14 mouse cellular contexts compared by ENCODE assay signal in genomic region chr9:35110051-35110450, GRCm38 (mm10). TPM values are rescaled to one million over a fixed set of nuclear protein-coding genes. Genes with fewer than 3 reads are reported as not detected.
DNase-seq lines count a peak whose midpoint lies in the region; ATAC-seq and TF ChIP-seq lines count a peak whose summit lies in the region.
"Had no signal": no experiment of that assay in that cellular context is flagged by ENCODE, and none has a peak within 500 bp of the region (broad histone marks: within the 10 kb centered on the region; RNA-seq: fewer than 3 reads in every experiment).

No protein-coding gene starts in this region.

- peaks cover 47% of the 10 kb centered on the region for H3K4me1 ChIP-seq in heart, postnatal 0 days (ENCODE audit: control insufficient read depth, insufficient read depth)
- H3K4me1 ChIP-seq in MEL (ENCODE audit: control insufficient read depth in 1 of 2, insufficient read depth in 2 of 2, low read length in 2 of 2), result peaks cover 12 to 36% of the 10 kb centered on the region in 2 experiments
- peaks cover 98% of the 10 kb centered on the region for H3K4me1 ChIP-seq in liver, embryonic 12.5 days
- H3K4me1 ChIP-seq in hindbrain, embryonic 13.5 days (replicated peaks), result peaks cover 25% of the 10 kb centered on the region

- no peaks in the 10 kb centered on the region for H3K27me3 ChIP-seq in heart, postnatal 0 days (ENCODE audit: control insufficient read depth, insufficient read depth, low read length)
- H3K27me3 ChIP-seq in MEL (ENCODE audit: control insufficient read depth in 1 of 2, insufficient read depth in 2 of 2, low read length in 2 of 2), result no peaks in the 10 kb centered on the region
- H3K27me3 ChIP-seq in liver, embryonic 12.5 days (replicated peaks), result no peaks in the 10 kb centered on the region
- H3K27me3 ChIP-seq in hindbrain, embryonic 13.5 days, result 0 out of 2 replicates have a peak, but pooled peaks cover 2% of the 10 kb centered on the region
- H3K27me3 ChIP-seq: midbrain, embryonic 13.5 days had no signal

- H3K9ac ChIP-seq in heart, postnatal 0 days (replicated peaks; ENCODE audit: low read depth, low read length), result no peak overlapping the region
- H3K9ac ChIP-seq in MEL (ENCODE audit: control insufficient read depth, low read depth, low read length, poor library complexity, severe bottlenecking), result no peak overlapping the region
- H3K9ac ChIP-seq in liver, embryonic 12.5 days, result peak overlapping the region; percentile 55
- no peak overlapping the region for H3K9ac ChIP-seq in hindbrain, embryonic 13.5 days
- H3K9ac ChIP-seq: hindbrain, embryonic 14.5 days; midbrain, embryonic 13.5 days had no signal

- no peak for DNase-seq in heart, postnatal 0 days (ENCODE audit: low spot score)
- no peak for DNase-seq in heart, postnatal 10 days
- DNase-seq in MEL (ENCODE audit: low read depth, low spot score), result no peak
- DNase-seq in c-Kit-positive CD71-positive TER-119-positive erythroid progenitor cells, embryonic 14.5 days (ENCODE audit: low spot score), result peak; percentile 36
- DNase-seq in retina, postnatal 1 day, result no peak
- DNase-seq in embryo, embryonic 10 days (ENCODE audit: low spot score), result no peak
- DNase-seq: kidney, adult 8-10 months; right cerebral cortex, postnatal 14 days; thymus, postnatal 36 days had no signal

- H3K36me3 ChIP-seq in heart, postnatal 0 days (replicated peaks; ENCODE audit: control insufficient read depth, insufficient read depth, low read length), result no peaks in the 10 kb centered on the region; the same call in 1 of the 2 replicates
- peaks cover 0 to 25% of the 10 kb centered on the region in 2 experiments; a peak in 2 of 4 replicates for H3K36me3 ChIP-seq in MEL (ENCODE audit: control insufficient read depth in 1 of 2, insufficient read depth in 2 of 2, low read length in 2 of 2)
- peaks cover 61% of the 10 kb centered on the region for H3K36me3 ChIP-seq in liver, embryonic 12.5 days
- H3K36me3 ChIP-seq in hindbrain, embryonic 13.5 days, result no peaks in the 10 kb centered on the region
- H3K36me3 ChIP-seq: midbrain, embryonic 13.5 days had no signal

- TF ChIP-seq RAD21 in MEL (IDR thresholded peaks at IDR 0.05; ENCODE audit: low read depth, low read length), result no peak

- H3K4me3 ChIP-seq in heart, postnatal 0 days (ENCODE audit: low read depth, low read length), result no peak overlapping the region
- H3K4me3 ChIP-seq in MEL (ENCODE audit: control insufficient read depth in 1 of 2, insufficient read depth in 1 of 2, low read depth in 2 of 2, low read length in 2 of 2), result no peak overlapping the region
- H3K4me3 ChIP-seq in liver, embryonic 12.5 days, result peak overlapping the region; percentile 6; the same call in 1 of the 2 replicates
- no peak overlapping the region for H3K4me3 ChIP-seq in hindbrain, embryonic 13.5 days
- H3K4me3 ChIP-seq: midbrain, embryonic 13.5 days had no signal

- no peaks in the 10 kb centered on the region for H3K9me3 ChIP-seq in heart, postnatal 0 days (replicated peaks; ENCODE audit: control insufficient read depth, low read length)
- H3K9me3 ChIP-seq in MEL (replicated peaks; ENCODE audit: insufficient read depth, low read length), result no peaks in the 10 kb centered on the region
- H3K9me3 ChIP-seq in liver, embryonic 12.5 days (replicated peaks), result no peaks in the 10 kb centered on the region
- H3K9me3 ChIP-seq in hindbrain, embryonic 13.5 days, result no peaks in the 10 kb centered on the region
- H3K9me3 ChIP-seq: midbrain, embryonic 13.5 days had no signal

- intact Hi-C loops in heart, postnatal 10 days (cut with DNase I), result loop anchor here (2.0 kb wide), 1 partner anchor 59 kb away; no protein-coding TSS in a partner anchor

- peak overlapping the region; percentile 10; the same call in 1 of the 2 replicates for H3K27ac ChIP-seq in heart, postnatal 0 days (ENCODE audit: low read depth)
- no peak overlapping the region for H3K27ac ChIP-seq in MEL (ENCODE audit: control insufficient read depth, low read depth, low read length)
- H3K27ac ChIP-seq in liver, embryonic 12.5 days, result peak overlapping the region; percentile 76
- no peak overlapping the region for H3K27ac ChIP-seq in hindbrain, embryonic 13.5 days
- H3K27ac ChIP-seq: hindbrain, embryonic 14.5 days; midbrain, embryonic 13.5 days had no signal

- WGBS in heart, postnatal 0 days, result 69% methylated on average over 5 of the region's 5 CpGs
- WGBS in liver, embryonic 12.5 days (ENCODE audit: insufficient replicate concordance), result 52% methylated on average over 5 of the region's 5 CpGs
- 93% methylated on average over 5 of the region's 5 CpGs for whole genome bisulfite sequencing in hindbrain, embryonic 13.5 days

- TF ChIP-seq POLR2A in MEL (IDR thresholded peaks at IDR 0.05; ENCODE audit: control insufficient read depth in 1 of 2, insufficient read depth in 1 of 2, low read depth in 1 of 2, low read length in 2 of 2, poor library complexity in 1 of 2), result no peak

- H3K79me2 ChIP-seq in MEL (ENCODE audit: control insufficient read depth, insufficient read depth, low read length, poor library complexity), result peaks cover 70% of the 10 kb centered on the region

- TF ChIP-seq CTCF in heart, postnatal 0 days (IDR thresholded peaks at IDR 0.05; ENCODE audit: low read depth), result no peak
- TF ChIP-seq CTCF in MEL (IDR thresholded peaks at IDR 0.05 in 2 of 3, conservative IDR thresholded peaks at IDR 0.05 in 1 of 3; ENCODE audit: control insufficient read depth in 1 of 3, insufficient read depth in 1 of 3, low read depth in 2 of 3, low read length in 3 of 3, poor library complexity in 1 of 3, severe bottlenecking in 1 of 3), result no peak

- no peak for ATAC-seq in heart, postnatal 0 days (ENCODE audit: insufficient read depth, low read depth)
- ATAC-seq in liver, embryonic 12.5 days, result peak; percentile 27
- ATAC-seq in hindbrain, embryonic 13.5 days (ENCODE audit: low FRiP score), result no peak
- ATAC-seq: activated CD4-positive, CD25-positive, alpha-beta regulatory T cell, adult 4 months; midbrain, embryonic 13.5 days had no signal

- no peak overlapping the region for H3K4me2 ChIP-seq in heart, postnatal 0 days (ENCODE audit: low read depth, low read length)
- peak overlapping the region; percentile 44 for H3K4me2 ChIP-seq in liver, embryonic 12.5 days
- H3K4me2 ChIP-seq in hindbrain, embryonic 13.5 days, result no peak overlapping the region
- H3K4me2 ChIP-seq: hindbrain, embryonic 14.5 days; midbrain, embryonic 13.5 days had no signal

- no peak for TF ChIP-seq EP300 in heart, postnatal 0 days (IDR thresholded peaks at IDR 0.05; ENCODE audit: low read depth)
- TF ChIP-seq EP300 in MEL (IDR thresholded peaks at IDR 0.05; ENCODE audit: low read depth in 1 of 2, low read length in 2 of 2), result 0 out of 4 replicates have a peak, but pooled peaks of 1 of the 2 experiments have one; percentile 34

TF ChIP-seq in MEL, 35 proteins besides CTCF, POLR2A, EP300 and RAD21:
- TF ChIP-seq TCF12 (IDR thresholded peaks at IDR 0.05; ENCODE audit: low read depth, low read length), result peak; percentile 58; the same call in 1 of the 2 replicates
- TF ChIP-seq RCOR1 (IDR thresholded peaks at IDR 0.05; ENCODE audit: low read depth, low read length), result no peak

RNA-seq across cellular contexts. Expression of gene St3gal4, which starts 9.0 kb away (rescaled TPM):
- 37.2 and 37.6 TPM in 2 replicates for total RNA-seq in heart, postnatal 0 days (2014; rRNA removed; ENCODE audit: low replicate concordance)
- polyA plus RNA-seq in heart, postnatal 0 days (2015; fragmentation: Nextera tagmentation; extraction: Ambion mirVana), result 24.8 and 25.2 TPM in 2 replicates
- 10 to 100 TPM; 33.9 to 43.2 TPM for total RNA-seq in heart, postnatal 10 days (2021)
- total RNA-seq in MEL (2012; rRNA removed), result 37.4 and 56.3 TPM in 2 replicates
- 10 to 100 TPM in 1 of 2 experiments, not detected in 1; 54.2 TPM for polyA plus RNA-seq in MEL (2012; ENCODE audit: insufficient read depth in 1 of 2, insufficient read length in 2 of 2, low read depth in 1 of 2, low replicate concordance in 2 of 2, missing spikeins in 1 of 2)
- polyA plus RNA-seq in liver, embryonic 12.5 days (2016; fragmentation: Nextera tagmentation; extraction: Ambion mirVana), result 27.9 and 30.1 TPM in 2 replicates
- 9.8 and 11.1 TPM in 2 replicates for polyA plus RNA-seq in hindbrain, embryonic 13.5 days (2015; fragmentation: Nextera tagmentation; extraction: Ambion mirVana)

Comparison
In these comparisons a context has a peak if more than half of its experiments do, and no peak if none do; other contexts are left out.
1. H3K27ac ChIP-seq: peak in heart, postnatal 0 days (single experiment) and liver, embryonic 12.5 days (single experiment); none in MEL (single experiment) and hindbrain, embryonic 13.5 days (single experiment).